Mouse (Mus musculus) erythroblast, embryonic 14.5 days (primary cell): ENCODE measurements around the gene Fanci.

Experiments used
- GATA1 ChIP-seq: IDR thresholded peaks from 2 replicates; pipeline ENCODE4 v1.6.1; 2012; ENCODE audit warnings: low read length, inconsistent platforms, mixed read lengths
- TAL1 ChIP-seq: IDR thresholded peaks from 3 replicates; pipeline ENCODE4 v1.6.1; 2012; ENCODE audit warnings: low read length, inconsistent platforms, mixed read lengths

DNA sequence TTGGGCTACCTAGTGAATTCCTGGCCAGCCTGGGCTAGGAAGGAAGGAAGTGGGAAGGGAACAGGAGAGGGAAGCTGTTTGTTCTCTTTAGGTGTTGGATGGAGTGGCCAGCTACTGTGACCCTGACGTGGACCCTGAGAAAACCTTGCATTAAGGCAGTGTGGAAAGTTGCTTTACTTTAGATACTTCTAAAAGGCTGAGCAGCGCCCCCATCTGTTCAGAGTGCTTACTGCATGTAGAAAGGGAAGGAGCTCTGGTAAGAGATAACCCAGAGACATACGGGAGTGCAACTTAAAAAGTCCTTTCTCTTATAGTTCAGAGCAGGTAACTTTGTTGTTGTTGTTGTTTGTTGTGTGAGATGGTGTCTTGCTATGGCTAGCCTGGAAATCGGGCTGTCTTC is 45.8 kb upstream of the Fanci start:
- TF ChIP-seq GATA1 (no peak), TAL1 (no peak)
